Mouse (Mus musculus) forebrain, embryonic 13.5 days (tissue): ENCODE measurements around the gene Arnt. TPM values are rescaled to one million over a fixed set of nuclear protein-coding genes. Genes with fewer than 3 reads are reported as not detected.

Experiments used
- ATAC-seq: fragments of 200-750 bp; cut with Nextera tagmentation; 2 replicates; pipeline ENCODE4 v1.8.0; 2017
- H3K27ac ChIP-seq: fragments of 300-500 bp; sonication (generic); 2 replicates; pipeline ENCODE4 v1.5.1; 2015; ENCODE audit warnings: inconsistent platforms, mild to moderate bottlenecking, moderate library complexity
- H3K27me3 ChIP-seq: fragments of 300-500 bp; sonication (generic); 2 replicates; pipeline ENCODE4 v1.6.1; 2015; ENCODE audit warnings: mild to moderate bottlenecking, inconsistent platforms
- H3K36me3 ChIP-seq: fragments of 300-500 bp; sonication (generic); 2 replicates; pipeline ENCODE4 v1.6.1; 2015; ENCODE audit warnings: mild to moderate bottlenecking, inconsistent platforms; ENCODE audit not compliant: poor library complexity, severe bottlenecking
- H3K4me1 ChIP-seq: fragments of 300-500 bp; sonication (generic); 2 replicates; pipeline ENCODE4 v1.6.1; 2015; ENCODE audit warnings: inconsistent platforms
- H3K4me2 ChIP-seq: fragments of 300-500 bp; sonication (generic); 2 replicates; pipeline ENCODE4 v1.6.1; 2015; ENCODE audit warnings: inconsistent platforms, mild to moderate bottlenecking, moderate library complexity
- H3K4me3 ChIP-seq: fragments of 300-500 bp; sonication (generic); 2 replicates; pipeline ENCODE4 v1.5.1; 2015; ENCODE audit warnings: mild to moderate bottlenecking, inconsistent platforms
- H3K9ac ChIP-seq: fragments of 300-500 bp; sonication (generic); 2 replicates; pipeline ENCODE4 v1.6.1; 2015; ENCODE audit warnings: mild to moderate bottlenecking, inconsistent platforms
- H3K9me3 ChIP-seq: fragments of 300-500 bp; sonication (generic); replicated peaks from 2 replicates; pipeline ENCODE4 v1.6.1; 2016; ENCODE audit warnings: inconsistent platforms
- WGBS: fragments of 180-500 bp; shearing (Covaris S2); methylation state at CpG from one replicate; pipeline ENCODE4 v1.1.7; 2015; 5-methylcytosine and 5-hydroxymethylcytosine counted together
- polyA plus RNA-seq: library from polyadenylated mRNA; unstranded; fragments of >200 nt; fragmentation: Nextera tagmentation; extraction: Ambion mirVana; gene quantifications from 2 replicates; pipeline ENCODE4 v1.2.1, GENCODE M21; 2015

The Arnt gene
- polyA plus RNA-seq, 1 experiment from 2014 or later = 24.8 TPM

- no peaks in the 10 kb centered on the region for H3K9me3 ChIP-seq
- H3K36me3 ChIP-seq = peaks cover 66% of the 10 kb centered on the region
- ATAC-seq = no peak
- H3K27me3 ChIP-seq = no peaks in the 10 kb centered on the region
- H3K27ac ChIP-seq = no peak overlapping the region
- no peak overlapping the region for H3K9ac ChIP-seq
- H3K4me3 ChIP-seq = no peak overlapping the region
- WGBS = 96% methylated on average over 1 of the region's 1 CpGs
- no peaks in the 10 kb centered on the region for H3K4me1 ChIP-seq
- no peak overlapping the region for H3K4me2 ChIP-seq
Measured at GRCm38 (mm10) chr3:95478966-95479365, 44.8 kb downstream of the Arnt start.

GRCm38 (mm10) chr3:95486421-95486820 is 52.2 kb downstream of the Arnt start:
- Histone ChIP-seq H3K4me1 (no peaks in the 10 kb centered on the region), H3K9ac (no peak overlapping the region), H3K4me3 (no peak overlapping the region), H3K36me3 (peaks cover 67% of the 10 kb centered on the region), H3K27me3 (no peaks in the 10 kb centered on the region), H3K4me2 (no peak overlapping the region), H3K27ac (no peak overlapping the region), H3K9me3 (no peaks in the 10 kb centered on the region)
- WGBS = 91% methylated on average over 2 of the region's 2 CpGs
- no peak for ATAC-seq

GRCm38 (mm10) chr3:95488679-95489078 is 54.5 kb downstream of the Arnt start:
- Histone ChIP-seq H3K4me3 (no peak overlapping the region), H3K36me3 (peaks cover 73% of the 10 kb centered on the region), H3K4me1 (no peaks in the 10 kb centered on the region), H3K9me3 (no peaks in the 10 kb centered on the region), H3K9ac (no peak overlapping the region), H3K27me3 (no peaks in the 10 kb centered on the region), H3K27ac (no peak overlapping the region), H3K4me2 (no peak overlapping the region)
- 93% methylated on average over 3 of the region's 3 CpGs for WGBS
- no peak for ATAC-seq

GRCm38 (mm10) chr3:95490238-95490637 is 56.0 kb downstream of the Arnt start:
- H3K9ac ChIP-seq = no peak overlapping the region
- no peak overlapping the region for H3K4me3 ChIP-seq
- peaks cover 85% of the 10 kb centered on the region for H3K36me3 ChIP-seq
- H3K9me3 ChIP-seq = no peaks in the 10 kb centered on the region
- no peak overlapping the region for H3K27ac ChIP-seq
- 96% methylated on average over 2 of the region's 2 CpGs for WGBS
- no peaks in the 10 kb centered on the region for H3K4me1 ChIP-seq
- no peak overlapping the region for H3K4me2 ChIP-seq
- no peak for ATAC-seq
- H3K27me3 ChIP-seq = no peaks in the 10 kb centered on the region

GRCm38 (mm10) chr3:95494342-95494741 is 60.2 kb downstream of the Arnt start:
- Histone ChIP-seq H3K4me3 (no peak overlapping the region), H3K36me3 (peaks cover 70% of the 10 kb centered on the region), H3K9me3 (no peaks in the 10 kb centered on the region), H3K4me2 (no peak overlapping the region), H3K9ac (no peak overlapping the region), H3K27ac (no peak overlapping the region), H3K4me1 (no peaks in the 10 kb centered on the region), H3K27me3 (no peaks in the 10 kb centered on the region)
- 65% methylated on average over 6 of the region's 6 CpGs for WGBS
- no peak for ATAC-seq

GRCm38 (mm10) chr3:95498229-95498628 is 64.0 kb downstream of the Arnt start:
- Histone ChIP-seq H3K4me2 (no peak overlapping the region), H3K27me3 (no peaks in the 10 kb centered on the region), H3K9me3 (no peaks in the 10 kb centered on the region), H3K4me3 (no peak overlapping the region), H3K36me3 (peaks cover 38% of the 10 kb centered on the region), H3K9ac (no peak overlapping the region), H3K27ac (no peak overlapping the region), H3K4me1 (0 out of 2 replicates have a peak, but pooled peaks cover 3% of the 10 kb centered on the region)
- ATAC-seq = no peak
- WGBS = 96% methylated on average over 2 of the region's 2 CpGs

GRCm38 (mm10) chr3:95499024-95499423 is 64.8 kb downstream of the Arnt start, which contains the start of gene Ctsk:
Gene Ctsk, plus strand, starts transcription at chr3:95499256.
- no peak within 1 kb of the TSS for H3K9ac ChIP-seq
- no peaks in the 10 kb centered on the region for H3K9me3 ChIP-seq
- ATAC-seq = no peak
- H3K4me3 ChIP-seq = no peak within 1 kb of the TSS
- 91% methylated on average over 7 of the region's 7 CpGs for WGBS
- H3K4me1 ChIP-seq = 0 out of 2 replicates have a peak, but pooled peaks cover 3% of the 10 kb centered on the region
- no peaks in the 10 kb centered on the region for H3K27me3 ChIP-seq
- no peak within 1 kb of the TSS for H3K4me2 ChIP-seq
- peaks cover 32% of the 10 kb centered on the region for H3K36me3 ChIP-seq
- no peak within 1 kb of the TSS for H3K27ac ChIP-seq

GRCm38 (mm10) chr3:95499496-95500140 is 65.4 kb downstream of the Arnt start:
- H3K4me2 ChIP-seq = no peak overlapping the region
- ATAC-seq = no peak
- no peaks in the 10 kb centered on the region for H3K27me3 ChIP-seq
- WGBS = 82% methylated on average over 10 of the region's 10 CpGs
- no peaks in the 10 kb centered on the region for H3K9me3 ChIP-seq
- no peak overlapping the region for H3K4me3 ChIP-seq
- H3K9ac ChIP-seq = no peak overlapping the region
- H3K36me3 ChIP-seq = peaks cover 26% of the 10 kb centered on the region
- no peak overlapping the region for H3K27ac ChIP-seq
- H3K4me1 ChIP-seq = 0 out of 2 replicates have a peak, but pooled peaks cover 3% of the 10 kb centered on the region

GRCm38 (mm10) chr3:95502312-95502711 is 68.1 kb downstream of the Arnt start:
- Histone ChIP-seq H3K36me3 (no peaks in the 10 kb centered on the region), H3K9me3 (no peaks in the 10 kb centered on the region), H3K27ac (no peak overlapping the region), H3K4me1 (0 out of 2 replicates have a peak, but pooled peaks cover 3% of the 10 kb centered on the region), H3K4me3 (no peak overlapping the region), H3K9ac (no peak overlapping the region), H3K27me3 (no peaks in the 10 kb centered on the region), H3K4me2 (no peak overlapping the region)
- WGBS = 62% methylated on average over 2 of the region's 2 CpGs
- ATAC-seq = no peak

- no peak overlapping the region for H3K4me3 ChIP-seq
- ATAC-seq = no peak
- H3K27ac ChIP-seq = no peak overlapping the region
- H3K27me3 ChIP-seq = no peaks in the 10 kb centered on the region
- H3K4me1 ChIP-seq = no peaks in the 10 kb centered on the region
- no peaks in the 10 kb centered on the region for H3K36me3 ChIP-seq
- 83% methylated on average over 6 of the region's 6 CpGs for WGBS
- H3K9me3 ChIP-seq = no peaks in the 10 kb centered on the region
- H3K9ac ChIP-seq = no peak overlapping the region
- H3K4me2 ChIP-seq = no peak overlapping the region
Measured at GRCm38 (mm10) chr3:95509348-95509747, 75.2 kb downstream of the Arnt start.

GRCm38 (mm10) chr3:95511611-95512180 is 77.5 kb downstream of the Arnt start:
- H3K9ac ChIP-seq = no peak overlapping the region
- no peak overlapping the region for H3K4me3 ChIP-seq
- H3K27me3 ChIP-seq = no peaks in the 10 kb centered on the region
- H3K4me1 ChIP-seq = no peaks in the 10 kb centered on the region
- ATAC-seq = no peak
- H3K4me2 ChIP-seq = no peak overlapping the region
- no peak overlapping the region for H3K27ac ChIP-seq
- no peaks in the 10 kb centered on the region for H3K9me3 ChIP-seq
- 83% methylated on average over 9 of the region's 9 CpGs for WGBS
- H3K36me3 ChIP-seq = no peaks in the 10 kb centered on the region

- H3K36me3 ChIP-seq = no peaks in the 10 kb centered on the region
- WGBS = 91% methylated on average over 3 of the region's 3 CpGs
Measured at GRCm38 (mm10) chr3:95516614-95517041, 82.4 kb downstream of the Arnt start.

More at GRCm38 (mm10) chr3:95516614-95517041, 82.4 kb downstream of the Arnt start:
- ATAC-seq = no peak
- no peaks in the 10 kb centered on the region for H3K27me3 ChIP-seq
- no peaks in the 10 kb centered on the region; the same call in 1 of the 2 replicates for H3K4me1 ChIP-seq
- no peaks in the 10 kb centered on the region for H3K9me3 ChIP-seq
- H3K4me3 ChIP-seq = no peak overlapping the region
- no peak overlapping the region for H3K9ac ChIP-seq
- H3K4me2 ChIP-seq = no peak overlapping the region
- H3K27ac ChIP-seq = no peak overlapping the region
